Mouse (Mus musculus): ENCODE data around the gene Pde4d.

Gene Pde4d

DNA sequence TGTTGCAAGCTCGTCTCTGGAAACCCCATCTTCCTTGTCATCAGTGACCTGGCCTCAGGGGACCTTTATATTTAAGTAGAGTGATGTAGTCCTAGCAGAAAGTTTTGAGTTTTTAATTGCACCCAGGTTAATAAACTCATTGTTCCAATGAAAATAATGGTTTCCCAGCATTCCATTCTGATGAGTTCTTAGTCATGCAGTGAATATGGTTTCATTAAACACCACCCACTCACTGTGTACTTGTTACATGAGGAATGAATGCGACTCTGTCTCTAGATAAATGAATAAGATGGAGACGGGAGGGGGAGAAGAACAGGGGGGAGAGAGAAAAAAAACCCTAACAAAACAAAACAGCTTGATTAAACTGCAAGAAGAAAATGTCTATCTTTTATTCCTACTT, 148.9 kb downstream of the Pde4d start:
- DNase-seq (ENCODE audit: low spot score): no peak

- DNase-seq (ENCODE audit: low spot score): no peak
These were observed 149.6 kb downstream of the Pde4d start for GRCm38 (mm10) chr13:108599186-108599900.

DNA sequence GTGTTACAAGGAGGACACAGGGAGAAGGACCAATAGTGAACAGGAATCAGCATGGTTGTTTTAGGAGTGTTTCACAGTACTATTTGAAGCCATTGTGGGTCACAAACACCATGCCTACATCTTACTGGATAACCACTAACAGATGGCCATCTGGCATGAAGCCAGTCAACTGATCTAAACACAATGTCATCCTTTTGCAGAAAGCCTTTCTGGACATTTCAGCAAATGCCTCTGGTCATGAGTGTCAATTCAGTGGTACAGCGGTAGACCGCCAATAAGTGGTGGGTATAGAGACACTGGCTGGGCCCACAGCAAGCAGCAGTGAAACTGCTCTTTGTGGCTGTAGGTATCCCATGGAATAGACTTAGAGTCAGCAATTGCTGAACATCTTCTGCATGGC, 151.3 kb downstream of the Pde4d start:
- DNase-seq (ENCODE audit: low spot score): no peak

GRCm38 (mm10) chr13:108603502-108603901, 153.8 kb downstream of the Pde4d start:
- no peak for DNase-seq (ENCODE audit: low spot score)

DNA sequence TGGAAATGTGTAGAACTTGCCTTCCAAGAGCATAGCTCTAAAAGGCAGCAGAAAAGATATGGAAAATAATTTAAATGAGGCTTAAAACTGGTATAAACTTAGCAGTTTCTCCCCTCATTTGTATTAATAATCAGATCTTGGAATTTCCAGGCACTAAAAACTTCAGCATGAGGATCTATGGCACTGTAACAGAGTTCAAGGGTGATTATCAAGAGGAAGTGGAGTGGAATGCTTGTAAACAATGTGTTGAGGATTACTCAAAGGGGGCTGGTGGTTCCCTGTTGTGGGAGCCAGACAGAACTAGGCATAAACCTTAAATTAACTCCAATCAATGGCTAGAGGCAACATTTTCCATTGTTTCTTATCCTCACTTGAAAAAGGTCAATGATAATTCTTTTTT, 154.5 kb downstream of the Pde4d start:
- DNase-seq (ENCODE audit: low spot score): no peak

GRCm38 (mm10) chr13:108618207-108618606, 168.5 kb downstream of the Pde4d start:
- DNase-seq (ENCODE audit: low spot score): no peak

GRCm38 (mm10) chr13:108622681-108623080, 172.9 kb downstream of the Pde4d start:
- DNase-seq (ENCODE audit: low spot score): no peak

GRCm38 (mm10) chr13:108623929-108624328, 174.2 kb downstream of the Pde4d start:
- no peak for DNase-seq (ENCODE audit: low spot score)

DNA sequence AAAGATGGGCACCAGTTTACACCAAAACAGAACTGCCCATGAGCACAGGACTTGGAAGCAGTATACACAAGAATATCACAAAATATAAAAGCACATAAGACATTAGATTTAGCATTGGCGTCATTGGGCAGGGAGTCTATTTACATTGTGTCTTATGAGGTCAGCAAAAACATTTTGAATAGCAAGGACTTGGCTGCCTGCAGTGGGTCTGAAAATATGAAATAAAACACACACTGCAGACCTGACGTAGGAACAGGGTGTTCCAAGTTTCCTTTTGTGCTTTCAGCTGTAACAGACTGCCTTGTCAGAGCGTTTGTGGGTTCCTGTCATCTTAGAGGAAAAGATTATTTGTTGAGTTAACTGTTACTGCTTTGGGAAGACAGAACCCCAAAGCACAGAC, 176.4 kb downstream of the Pde4d start:
- no peak for DNase-seq (ENCODE audit: low spot score)

DNA sequence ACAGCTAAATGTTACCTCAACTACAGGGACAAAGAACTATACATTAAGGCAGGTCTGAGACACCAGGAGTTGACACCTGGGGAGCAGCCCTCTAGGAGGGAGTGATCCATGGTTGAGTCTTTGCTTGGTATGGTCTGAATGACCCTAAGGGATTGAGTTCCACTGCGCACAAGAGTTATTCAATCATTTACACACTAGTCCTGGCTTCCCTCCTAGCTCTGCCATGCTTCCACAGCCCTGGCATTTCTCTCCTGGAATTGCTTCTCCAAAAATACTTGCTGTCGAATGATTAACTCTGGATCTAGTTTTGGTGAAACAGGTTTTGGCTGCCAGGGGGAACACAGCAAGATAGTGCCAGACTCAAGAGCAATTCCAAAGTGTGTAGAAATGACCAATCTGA, 178.8 kb downstream of the Pde4d start:
- DNase-seq (ENCODE audit: low spot score): no peak

GRCm38 (mm10) chr13:108630576-108630975, 180.8 kb downstream of the Pde4d start:
- DNase-seq (ENCODE audit: low spot score): no peak

- no peak for DNase-seq (ENCODE audit: low spot score)
These were observed 181.5 kb downstream of the Pde4d start for GRCm38 (mm10) chr13:108631222-108631621.

GRCm38 (mm10) chr13:108636526-108636925, 186.8 kb downstream of the Pde4d start:
- DNase-seq (ENCODE audit: low spot score): no peak

DNA sequence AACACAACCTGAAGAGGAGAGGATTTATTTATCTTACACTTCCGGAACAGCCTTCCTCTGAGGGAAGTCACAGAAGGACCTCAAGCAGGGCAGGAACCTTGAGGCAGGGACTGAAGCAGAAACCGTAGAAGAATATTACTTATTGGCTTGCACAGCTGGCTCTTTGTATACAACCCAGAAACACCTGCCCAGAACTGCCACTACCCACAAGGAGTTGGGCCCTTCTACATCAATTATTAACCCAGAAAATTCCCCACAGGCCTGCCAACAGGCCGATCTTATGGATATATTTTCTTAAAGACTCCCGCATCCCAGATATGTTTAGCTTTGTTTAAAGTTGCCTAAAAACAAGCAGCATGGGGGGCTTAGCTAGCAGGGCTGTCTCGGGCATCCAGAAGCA, 192.5 kb downstream of the Pde4d start:
- no peak for DNase-seq (ENCODE audit: low spot score)

DNA sequence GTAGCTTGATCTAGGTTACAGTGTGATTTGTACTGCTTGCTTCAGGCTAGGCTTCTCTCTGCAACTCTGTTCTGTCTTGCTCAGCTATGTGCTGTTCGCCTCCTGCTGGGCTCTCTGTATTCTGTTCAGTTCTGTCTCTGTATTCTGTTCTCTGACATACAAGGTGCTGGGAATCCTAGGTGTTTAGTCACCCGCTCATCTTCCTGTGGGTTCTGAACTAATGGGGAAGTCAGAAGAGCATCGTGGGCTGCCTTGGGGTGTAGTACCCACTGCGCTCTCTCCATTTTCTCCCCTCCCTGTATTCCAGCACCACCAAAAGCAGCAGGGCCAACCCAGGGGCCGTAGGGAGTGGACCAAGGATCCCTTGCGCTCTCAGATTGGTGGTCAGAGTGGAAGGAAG, 197.1 kb downstream of the Pde4d start:
- no peak for DNase-seq (ENCODE audit: low spot score)

GRCm38 (mm10) chr13:108647239-108647638, 197.5 kb downstream of the Pde4d start:
- no peak for DNase-seq (ENCODE audit: low spot score)

DNA sequence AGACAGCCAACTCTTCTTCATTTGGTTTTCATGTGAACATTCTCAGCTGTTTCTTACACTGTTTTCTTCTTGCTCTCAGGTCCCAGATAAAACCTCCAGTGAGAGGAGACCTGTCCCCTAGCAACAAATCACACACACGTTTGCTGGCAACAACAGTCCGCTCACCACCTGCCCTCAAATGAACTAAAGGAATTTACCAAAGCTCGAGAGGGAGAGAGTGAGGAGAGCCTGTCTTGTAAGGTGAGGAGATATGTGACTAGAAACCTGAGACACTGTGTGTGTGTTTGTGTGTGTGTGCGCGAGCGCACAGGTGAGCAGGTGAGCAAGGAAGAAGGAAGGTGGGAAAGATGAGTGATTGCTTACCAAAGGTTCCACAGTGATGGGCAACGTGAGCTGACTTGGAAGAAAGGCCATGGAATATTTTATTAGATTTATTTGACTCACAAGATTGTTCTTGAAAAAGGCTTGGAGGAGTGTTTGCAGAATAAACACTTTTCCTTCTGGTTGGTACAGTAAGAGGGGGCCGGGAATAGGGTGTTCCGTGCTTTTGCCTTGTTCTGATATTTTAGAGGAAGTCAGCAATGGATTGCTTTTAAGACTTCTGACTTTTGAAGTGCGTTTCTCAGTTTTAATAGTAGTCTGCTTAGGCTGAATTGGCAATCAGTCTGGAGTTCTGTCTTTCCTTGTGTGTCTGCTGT, 204.4 kb downstream of the Pde4d start:
- no peak for DNase-seq (ENCODE audit: low spot score)

GRCm38 (mm10) chr13:108666579-108666978, 216.8 kb downstream of the Pde4d start:
- DNase-seq (ENCODE audit: low spot score): no peak

- DNase-seq (ENCODE audit: low spot score): no peak
These were observed 217.3 kb downstream of the Pde4d start for GRCm38 (mm10) chr13:108667077-108667476.

DNA sequence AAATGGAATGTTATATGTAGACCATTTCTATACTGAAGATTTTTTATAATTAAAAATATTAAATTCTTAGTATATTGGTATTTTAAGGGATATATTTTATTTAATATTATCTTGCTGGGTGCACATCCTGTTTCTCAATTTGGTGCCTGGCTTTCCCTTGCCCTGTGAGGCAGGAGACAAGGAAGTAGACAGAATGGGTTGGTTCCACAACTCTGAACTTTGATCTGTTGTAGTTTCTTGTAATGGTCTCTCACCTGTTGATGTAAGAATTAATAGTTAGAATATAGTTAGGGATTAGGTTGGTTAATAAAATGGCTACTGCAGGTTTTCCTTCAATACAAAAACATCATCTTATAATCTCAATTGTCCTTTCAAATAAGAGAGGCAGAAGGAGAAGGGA, 227.3 kb downstream of the Pde4d start:
- no peak for DNase-seq (ENCODE audit: low spot score)

GRCm38 (mm10) chr13:108683018-108683417, 233.3 kb downstream of the Pde4d start:
- no peak for DNase-seq (ENCODE audit: low spot score)

DNA sequence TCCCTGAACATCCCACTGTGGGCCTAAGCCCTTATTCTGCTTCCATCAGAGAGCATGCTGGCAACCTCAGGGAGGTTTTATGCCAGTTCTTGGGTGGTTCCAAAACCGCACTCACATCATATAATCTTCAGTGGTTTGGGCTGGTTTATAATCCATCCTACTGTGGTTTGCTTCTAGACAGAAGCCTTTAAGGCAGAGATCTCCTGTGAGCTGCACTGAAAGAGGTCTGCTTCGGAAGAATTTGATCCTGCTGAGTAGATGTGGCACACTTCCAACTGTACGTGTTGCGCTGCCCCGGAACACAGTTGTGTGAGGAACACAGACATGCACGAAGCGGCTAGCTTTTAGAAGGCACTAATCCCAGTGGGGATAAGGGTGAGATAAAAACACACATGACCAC, 236.1 kb downstream of the Pde4d start:
- no peak for DNase-seq (ENCODE audit: low spot score)

DNA sequence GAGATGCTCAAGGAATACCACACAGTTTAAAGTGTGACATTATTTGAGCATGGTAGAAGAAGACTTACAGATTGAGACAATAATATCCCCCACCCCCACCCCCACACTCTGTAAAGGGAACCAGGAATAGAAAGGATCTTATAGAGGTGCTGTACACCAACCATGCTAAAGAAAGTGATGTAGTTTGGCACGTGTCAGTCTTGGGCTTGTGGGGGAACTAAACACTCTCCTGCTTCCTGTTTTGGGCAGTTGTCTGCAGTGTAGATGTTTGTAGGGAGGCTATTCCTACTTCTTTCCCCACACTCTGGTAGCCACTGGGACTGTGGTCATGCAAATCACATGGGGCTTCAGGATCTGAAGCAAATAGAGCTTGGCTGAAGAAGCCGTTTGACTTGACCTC, 236.5 kb downstream of the Pde4d start:
- no peak for DNase-seq (ENCODE audit: low spot score)

DNA sequence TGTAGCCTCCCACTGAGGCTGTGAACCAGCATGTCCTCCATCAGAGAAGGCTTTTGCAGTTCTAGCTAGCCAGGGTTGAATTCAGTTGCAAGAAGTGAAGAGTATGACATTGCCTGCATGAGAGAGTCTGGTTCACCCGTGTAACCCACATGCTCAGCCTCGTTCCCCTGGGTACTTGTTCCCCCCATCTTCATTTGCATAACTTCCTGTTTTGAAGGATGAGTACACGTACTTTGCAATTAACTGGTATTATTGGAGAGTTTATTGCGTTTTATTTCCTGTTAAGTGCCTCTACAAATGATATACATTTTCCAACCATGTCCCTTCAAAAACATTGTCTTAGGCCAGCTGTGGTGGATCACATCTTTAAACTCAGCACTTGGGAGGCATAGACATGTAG, 237.1 kb downstream of the Pde4d start:
- no peak for DNase-seq (ENCODE audit: low spot score)

All from left cerebral cortex, adult 11 months (tissue).